8 mouse cellular contexts compared by ENCODE assay signal in the genomic region with DNA sequence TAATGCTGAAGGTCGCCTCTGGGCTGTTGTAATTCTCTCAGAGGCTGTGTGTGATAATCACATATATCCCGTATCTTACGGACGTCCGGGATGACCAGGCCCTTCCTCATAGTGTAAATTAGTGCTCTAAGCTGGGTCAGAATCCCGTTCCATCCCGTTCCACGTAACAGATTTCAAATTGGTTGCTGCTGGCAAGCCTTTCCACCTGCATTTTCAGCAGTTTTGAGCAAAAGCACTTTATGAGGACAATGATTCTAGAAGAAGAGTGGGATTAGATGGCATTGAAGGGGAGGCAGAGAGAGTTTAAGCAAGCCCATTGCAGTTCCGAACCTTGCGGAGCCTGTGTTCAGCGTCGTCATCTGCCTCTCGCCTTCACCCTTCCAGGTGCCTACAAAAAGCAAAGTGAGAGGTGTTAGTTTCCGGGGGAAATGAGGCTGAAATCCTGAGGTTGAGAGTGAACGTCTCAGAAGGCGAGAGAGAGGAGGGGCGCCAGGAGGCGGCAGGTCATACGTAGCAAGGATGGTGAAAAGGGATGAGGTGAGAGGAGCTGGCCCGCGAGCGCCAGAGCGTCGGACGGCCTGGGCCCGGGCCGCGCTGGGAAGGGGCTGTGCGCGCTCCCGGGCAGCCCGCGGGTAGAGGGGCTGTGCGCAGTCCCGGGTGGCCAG. TPM values are rescaled to one million over a fixed set of nuclear protein-coding genes. Genes with fewer than 3 reads are reported as not detected.
DNase-seq lines count a peak whose midpoint lies in the region; ATAC-seq and TF ChIP-seq lines count a peak whose summit lies in the region.

No protein-coding gene starts in this region.

- peak overlapping the region; percentile 63 for H3K4me2 ChIP-seq in limb, embryonic 15.5 days

- peaks cover 7% of the 10 kb centered on the region; the same call in 1 of the 2 replicates for H3K36me3 ChIP-seq in limb, embryonic 15.5 days

- no peaks in the 10 kb centered on the region for H3K27me3 ChIP-seq in limb, embryonic 15.5 days

- no peak for TF ChIP-seq CTCF in olfactory bulb, adult 2 months (IDR thresholded peaks at IDR 0.05; ENCODE audit: insufficient read depth, low read depth, low read length)

- TF ChIP-seq POLR2A in olfactory bulb, adult 2 months (IDR thresholded peaks at IDR 0.05; ENCODE audit: insufficient read depth, low read depth, low read length): no peak

- H3K9ac ChIP-seq in limb, embryonic 15.5 days: peak overlapping the region; percentile 70

- H3K27ac ChIP-seq in limb, embryonic 15.5 days: peak overlapping the region; percentile 89
- peak overlapping the region; percentile 66; the same call in 1 of the 2 replicates for H3K27ac ChIP-seq in olfactory bulb, adult 2 months (ENCODE audit: insufficient read depth, low read depth, low read length)

- peak; percentile 33 for DNase-seq in embryo, embryonic 11 days
- no peak for DNase-seq in embryo, embryonic 9.5 days (ENCODE audit: extremely low spot score)
- peak; percentile 6 to 15 for DNase-seq in spleen, postnatal 10 days (ENCODE audit: low spot score in 2 of 2)
- DNase-seq in spleen, adult 12 weeks (ENCODE audit: low spot score): no peak
- peak; percentile 52 for DNase-seq in forelimb bud, embryonic 11.5 days (ENCODE audit: low read depth, low spot score)
- DNase-seq in yolk sac, embryonic 10.5 days (ENCODE audit: low spot score): no peak

- no peaks in the 10 kb centered on the region for H3K9me3 ChIP-seq in limb, embryonic 15.5 days

- peak overlapping the region; percentile 82 for H3K4me3 ChIP-seq in limb, embryonic 15.5 days
- H3K4me3 ChIP-seq in olfactory bulb, adult 2 months (ENCODE audit: insufficient read depth, low read depth, low read length): peak overlapping the region; percentile 73

- no peak for ATAC-seq in limb, embryonic 15.5 days (ENCODE audit: insufficient number of reproducible peaks, low FRiP score, low TSS enrichment, low read depth)

- H3K4me1 ChIP-seq in limb, embryonic 15.5 days: peaks cover 6% of the 10 kb centered on the region; the same call in 1 of the 2 replicates
- H3K4me1 ChIP-seq in olfactory bulb, adult 2 months (ENCODE audit: control insufficient read depth, insufficient read depth, low read length): no peaks in the 10 kb centered on the region

- 1% methylated on average over 35 of the region's 35 CpGs for WGBS in limb, embryonic 15.5 days
- 2% methylated on average over 35 of the region's 35 CpGs for WGBS in olfactory bulb, adult 2 months

RNA-seq across cellular contexts. Expression of gene Paip2b, which starts 0.5 kb away (rescaled TPM):
- 17.6 and 27.9 TPM in 2 replicates for polyA plus RNA-seq in limb, embryonic 15.5 days (2015; fragmentation: Nextera tagmentation; extraction: Ambion mirVana)
- not detected in 2 replicates for polyA plus RNA-seq in olfactory bulb, adult 2 months (2012; ENCODE audit: insufficient read depth, insufficient read length, low replicate concordance, missing spikeins)

RNA-seq across cellular contexts. Expression of gene Zfp638, which starts 35.8 kb away (rescaled TPM):
- 46.7 and 59.3 TPM in 2 replicates for polyA plus RNA-seq in limb, embryonic 15.5 days (2015; fragmentation: Nextera tagmentation; extraction: Ambion mirVana)
- 241 TPM in 1 of 2 replicates, not detected in the other for polyA plus RNA-seq in olfactory bulb, adult 2 months (2012; ENCODE audit: insufficient read depth, insufficient read length, low replicate concordance, missing spikeins)

RNA-seq across cellular contexts. Expression of gene Nagk, which starts 36.3 kb away (rescaled TPM):
- 72.1 and 73.1 TPM in 2 replicates for polyA plus RNA-seq in limb, embryonic 15.5 days (2015; fragmentation: Nextera tagmentation; extraction: Ambion mirVana)
- not detected in 2 replicates for polyA plus RNA-seq in olfactory bulb, adult 2 months (2012; ENCODE audit: insufficient read depth, insufficient read length, low replicate concordance, missing spikeins)

RNA-seq across cellular contexts. Expression of gene Tex261, which starts 55.5 kb away (rescaled TPM):
- polyA plus RNA-seq in limb, embryonic 15.5 days (2015; fragmentation: Nextera tagmentation; extraction: Ambion mirVana): 89.0 and 90.3 TPM in 2 replicates
- 568 TPM in 1 of 2 replicates, not detected in the other for polyA plus RNA-seq in olfactory bulb, adult 2 months (2012; ENCODE audit: insufficient read depth, insufficient read length, low replicate concordance, missing spikeins)

Comparison
In these comparisons a context has a peak if more than half of its experiments do, and no peak if none do; other contexts are left out.
1. DNase-seq: peak in embryo, embryonic 11 days (single experiment), spleen, postnatal 10 days (2 of 2) and forelimb bud, embryonic 11.5 days (single experiment); none in embryo, embryonic 9.5 days (single experiment), spleen, adult 12 weeks (single experiment) and yolk sac, embryonic 10.5 days (single experiment).
2. RNA of gene Nagk, which starts 36.3 kb away (polyA plus RNA-seq): 72.1 to 73.1 TPM in limb, embryonic 15.5 days; not detected in olfactory bulb, adult 2 months; every median in the first group is over 10 times any median in the second.